Mouse (Mus musculus) forebrain, embryonic 11.5 days (tissue): ENCODE results near the gene Gdpgp1. TPM values are rescaled to one million over a fixed set of nuclear protein-coding genes. Genes with fewer than 3 reads are reported as not detected.

ENCODE experiments used
- ATAC-seq: fragments of 200-750 bp; cut with Nextera tagmentation; replicated peaks from 2 replicates; pipeline ENCODE4 v1.8.0; 2017; ENCODE audit warnings: moderate TSS enrichment; ENCODE audit not compliant: low FRiP score
- DNase-seq: peaks from one replicate; pipeline ENCODE4 v3.0.0-alpha.2; 2017; ENCODE audit warnings: low spot score
- H3K27ac ChIP-seq: fragments of 300-500 bp; sonication (generic); 2 replicates; pipeline ENCODE4 v1.5.1; 2014; ENCODE audit warnings: low read depth, low read length
- H3K27me3 ChIP-seq: fragments of 300-500 bp; sonication (generic); 2 replicates; pipeline ENCODE4 v1.6.1; 2014; ENCODE audit warnings: mild to moderate bottlenecking, low read length, mixed read lengths; ENCODE audit not compliant: control insufficient read depth, insufficient read depth
- H3K36me3 ChIP-seq: fragments of 300-500 bp; sonication (generic); 2 replicates; pipeline ENCODE4 v1.6.1; 2014; ENCODE audit warnings: mild to moderate bottlenecking, low read length, moderate library complexity, mixed read lengths; ENCODE audit not compliant: control insufficient read depth, insufficient read depth
- H3K4me1 ChIP-seq: fragments of 300-500 bp; sonication (generic); replicated peaks from 2 replicates; pipeline ENCODE4 v1.6.1; 2014; ENCODE audit warnings: low read length, mixed read lengths; ENCODE audit not compliant: control insufficient read depth, insufficient read depth
- H3K4me2 ChIP-seq: fragments of 300-500 bp; sonication (generic); 2 replicates; pipeline ENCODE4 v1.6.1; 2014; ENCODE audit warnings: low read depth, mild to moderate bottlenecking, low read length, moderate library complexity, mixed read lengths; ENCODE audit not compliant: severe bottlenecking
- H3K4me3 ChIP-seq: fragments of 300-500 bp; sonication (generic); 2 replicates; pipeline ENCODE4 v1.5.1; 2014; ENCODE audit warnings: low read depth, low read length
- H3K9ac ChIP-seq: fragments of 300-500 bp; sonication (generic); 2 replicates; pipeline ENCODE4 v1.6.1; 2014; ENCODE audit warnings: low read length
- H3K9me3 ChIP-seq: fragments of 300-500 bp; sonication (generic); 2 replicates; pipeline ENCODE4 v1.6.1; 2016; ENCODE audit warnings: low read length, mixed read lengths; ENCODE audit not compliant: control insufficient read depth
- WGBS: fragments of 180-500 bp; shearing (Covaris S2); extraction: QIAGEN DNeasy Blood & Tissue Kit; methylation state at CpG from one replicate; pipeline ENCODE4 v1.1.7; 2014; 5-methylcytosine and 5-hydroxymethylcytosine counted together
- polyA plus RNA-seq: library from polyadenylated mRNA; unstranded; fragments of >200 nt; fragmentation: Nextera tagmentation; extraction: Ambion mirVana; gene quantifications from 2 replicates; pipeline ENCODE4 v1.2.1, GENCODE M21; 2014

Gdpgp1 gene
- polyA plus RNA-seq, 1 experiment from 2014 or later, result 5.7 TPM

- Histone ChIP-seq H3K36me3 (no peaks in the 10 kb centered on the region), H3K27me3 (no peaks in the 10 kb centered on the region), H3K4me1 (peaks cover 35% of the 10 kb centered on the region), H3K27ac (peak overlapping the region; percentile 78), H3K4me2 (peak overlapping the region; percentile 15; the same call in 1 of the 2 replicates), H3K4me3 (no peak overlapping the region), H3K9me3 (no peaks in the 10 kb centered on the region), H3K9ac (0 out of 2 replicates have a peak overlapping the region, but pooled peaks have one; percentile 4)
- no peak for DNase-seq
- ATAC-seq, result no peak
- 37% methylated on average over 2 of the region's 2 CpGs for WGBS
Measured at GRCm38 (mm10) chr7:80188579-80189125, 44.0 kb upstream of the Gdpgp1 start.

- DNase-seq (no peak), ATAC-seq (no peak)
- Histone ChIP-seq H3K4me3 (no peak overlapping the region), H3K27me3 (no peaks in the 10 kb centered on the region), H3K4me2 (peak overlapping the region; percentile 15; the same call in 1 of the 2 replicates), H3K27ac (peak overlapping the region; percentile 78), H3K9me3 (no peaks in the 10 kb centered on the region), H3K4me1 (peaks cover 38% of the 10 kb centered on the region), H3K36me3 (no peaks in the 10 kb centered on the region), H3K9ac (0 out of 2 replicates have a peak overlapping the region, but pooled peaks have one; percentile 4)
- 54% methylated on average over 11 of the region's 11 CpGs for WGBS
Measured at GRCm38 (mm10) chr7:80189147-80189933, 43.3 kb upstream of the Gdpgp1 start.

GRCm38 (mm10) chr7:80191455-80191854 is 41.2 kb upstream of the Gdpgp1 start:
- DNase-seq (peak; percentile 66), ATAC-seq (no peak)
- Histone ChIP-seq H3K9me3 (no peaks in the 10 kb centered on the region), H3K27ac (0 out of 2 replicates have a peak overlapping the region, but pooled peaks have one; percentile 27), H3K27me3 (no peaks in the 10 kb centered on the region), H3K4me1 (peaks cover 36% of the 10 kb centered on the region), H3K4me3 (no peak overlapping the region), H3K4me2 (no peak overlapping the region), H3K9ac (peak overlapping the region; percentile 23), H3K36me3 (no peaks in the 10 kb centered on the region)
- WGBS, result 23% methylated on average over 5 of the region's 5 CpGs

- Histone ChIP-seq H3K9ac (peak overlapping the region; percentile 44), H3K4me1 (peaks cover 38% of the 10 kb centered on the region), H3K4me3 (peak overlapping the region; percentile 15), H3K27ac (peak overlapping the region; percentile 67), H3K9me3 (no peaks in the 10 kb centered on the region), H3K27me3 (no peaks in the 10 kb centered on the region), H3K36me3 (no peaks in the 10 kb centered on the region), H3K4me2 (peak overlapping the region; percentile 48)
- DNase-seq, result peak; percentile 92
- ATAC-seq, result peak; percentile 91
- WGBS, result 6% methylated on average over 16 of the region's 16 CpGs
Measured at GRCm38 (mm10) chr7:80192226-80193061, 40.2 kb upstream of the Gdpgp1 start.

GRCm38 (mm10) chr7:80193941-80194739 is 38.5 kb upstream of the Gdpgp1 start:
- Histone ChIP-seq H3K4me2 (no peak overlapping the region), H3K9me3 (no peaks in the 10 kb centered on the region), H3K36me3 (no peaks in the 10 kb centered on the region), H3K27me3 (no peaks in the 10 kb centered on the region), H3K9ac (no peak overlapping the region), H3K27ac (no peak overlapping the region), H3K4me3 (no peak overlapping the region), H3K4me1 (peaks cover 30% of the 10 kb centered on the region)
- ATAC-seq (no peak), DNase-seq (no peak)
- WGBS, result 69% methylated on average over 13 of the region's 13 CpGs

GRCm38 (mm10) chr7:80195146-80195545 is 37.5 kb upstream of the Gdpgp1 start:
- Histone ChIP-seq H3K9ac (no peak overlapping the region), H3K36me3 (no peaks in the 10 kb centered on the region), H3K27ac (no peak overlapping the region), H3K4me3 (no peak overlapping the region), H3K9me3 (no peaks in the 10 kb centered on the region), H3K4me2 (no peak overlapping the region), H3K4me1 (peaks cover 27% of the 10 kb centered on the region), H3K27me3 (no peaks in the 10 kb centered on the region)
- DNase-seq (no peak), ATAC-seq (no peak)
- 92% methylated on average over 5 of the region's 5 CpGs for WGBS

GRCm38 (mm10) chr7:80195576-80196263 is 36.9 kb upstream of the Gdpgp1 start:
- H3K4me1 ChIP-seq, result peaks cover 30% of the 10 kb centered on the region
- 89% methylated on average over 10 of the region's 11 CpGs for WGBS
- no peaks in the 10 kb centered on the region for H3K9me3 ChIP-seq
- no peak for DNase-seq
- H3K27ac ChIP-seq, result no peak overlapping the region
- no peak overlapping the region for H3K4me2 ChIP-seq
- no peak for ATAC-seq
- no peak overlapping the region for H3K9ac ChIP-seq
- no peak overlapping the region for H3K4me3 ChIP-seq
- no peaks in the 10 kb centered on the region for H3K36me3 ChIP-seq
- no peaks in the 10 kb centered on the region for H3K27me3 ChIP-seq
